Mouse (Mus musculus) ovary, postnatal 14 days (tissue): ENCODE data around the gene Robo1.

Experiments used
- DNase-seq: peaks from one replicate; pipeline ENCODE4 v3.0.0; 2022; ENCODE audit warnings: low spot score

Robo1 gene

DNA sequence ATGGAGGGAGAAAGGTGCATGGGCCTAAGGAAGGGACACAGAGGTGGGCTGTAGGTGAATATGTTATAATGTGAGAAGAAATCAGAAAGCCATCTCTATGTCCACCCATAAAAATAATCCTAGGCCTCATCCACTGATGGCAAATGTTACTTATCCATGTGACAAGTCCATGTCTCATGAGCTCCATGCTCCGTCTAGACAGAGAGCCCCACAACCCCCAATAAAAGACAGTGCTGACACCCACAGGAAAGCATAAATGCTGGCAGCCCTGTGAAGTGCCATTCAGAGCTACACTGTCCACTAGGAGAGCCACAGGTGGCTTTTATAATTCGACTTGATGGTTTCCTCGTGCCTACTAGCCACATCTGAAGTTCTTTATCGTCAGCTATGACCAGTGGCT is 694.6 kb downstream of the Robo1 start:
- no peak for DNase-seq

DNA sequence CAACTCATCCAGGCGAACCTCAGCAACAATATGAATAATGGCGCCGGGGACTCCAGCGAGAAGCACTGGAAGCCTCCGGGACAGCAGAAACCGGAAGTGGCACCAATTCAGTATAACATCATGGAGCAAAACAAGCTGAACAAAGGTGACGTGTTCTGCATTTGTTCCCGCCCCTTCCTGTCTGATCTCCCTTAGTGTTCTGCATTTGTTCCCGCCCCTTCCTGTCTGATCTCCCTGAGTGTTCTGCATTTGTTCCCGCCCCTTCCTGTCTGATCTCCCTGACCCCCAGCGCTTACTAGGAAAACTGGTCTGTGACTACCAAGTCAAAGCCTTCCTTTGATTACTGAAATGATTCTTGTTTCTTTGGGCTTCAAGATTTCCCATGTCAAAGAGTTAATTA is 696.5 kb downstream of the Robo1 start:
- no peak for DNase-seq

DNA sequence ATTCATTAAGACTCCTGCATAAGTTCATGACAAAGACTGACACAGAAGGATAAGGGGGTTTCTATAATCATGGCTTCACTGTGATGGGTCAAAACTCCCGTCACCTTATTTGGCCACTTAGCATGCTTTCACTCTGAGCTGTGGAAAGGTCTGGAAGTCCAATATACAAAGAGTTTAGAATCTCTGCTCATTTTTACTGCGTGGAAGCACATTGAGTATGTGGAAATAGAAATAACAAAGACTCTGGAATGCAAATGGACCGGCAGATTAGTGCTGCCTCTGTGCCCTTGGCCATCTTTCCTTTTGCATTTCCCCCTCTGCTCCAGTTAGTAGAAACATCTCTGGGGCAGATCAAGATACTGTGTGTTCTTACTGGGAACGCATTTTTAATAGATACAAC is 697.7 kb downstream of the Robo1 start:
- no peak for DNase-seq

DNA sequence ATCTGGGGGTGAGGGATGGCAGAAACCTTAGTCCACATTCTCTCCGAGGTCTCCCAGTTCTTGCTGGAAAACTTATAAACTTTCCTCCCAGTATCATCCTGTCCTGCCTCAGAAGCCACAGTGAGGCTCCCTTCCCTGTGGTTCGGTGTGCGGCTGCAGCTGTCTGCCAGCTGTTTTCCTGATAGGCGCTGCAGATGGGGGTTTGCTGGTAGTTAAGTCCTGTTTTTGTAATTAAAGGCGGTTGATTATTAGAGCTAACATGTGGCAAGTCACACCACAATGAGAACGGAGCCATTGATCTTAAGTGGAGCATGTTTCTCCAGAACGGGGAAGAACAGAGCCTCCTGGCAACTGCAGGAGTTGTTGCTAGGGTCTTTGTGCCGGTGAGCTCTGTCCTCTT is 699.3 kb downstream of the Robo1 start:
- no peak for DNase-seq

DNA sequence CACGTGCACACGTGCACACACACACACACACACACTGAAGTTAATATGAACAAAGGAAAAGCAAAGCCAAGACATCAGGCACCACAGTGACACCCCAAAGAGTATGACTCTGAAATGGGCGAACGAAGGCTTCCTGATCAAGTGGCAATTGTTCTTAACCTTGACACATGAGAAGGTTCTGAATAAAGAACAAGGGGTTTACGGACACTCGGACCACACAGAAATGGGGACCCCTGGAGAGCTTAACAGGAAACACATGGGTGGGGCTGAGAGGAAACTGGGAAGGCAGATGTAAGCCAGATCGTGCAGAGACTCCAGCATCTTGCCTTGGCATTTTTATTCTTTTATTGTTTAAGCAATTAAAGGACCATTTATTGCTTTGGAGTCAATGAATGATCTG is 703.2 kb downstream of the Robo1 start:
- no peak for DNase-seq

DNA sequence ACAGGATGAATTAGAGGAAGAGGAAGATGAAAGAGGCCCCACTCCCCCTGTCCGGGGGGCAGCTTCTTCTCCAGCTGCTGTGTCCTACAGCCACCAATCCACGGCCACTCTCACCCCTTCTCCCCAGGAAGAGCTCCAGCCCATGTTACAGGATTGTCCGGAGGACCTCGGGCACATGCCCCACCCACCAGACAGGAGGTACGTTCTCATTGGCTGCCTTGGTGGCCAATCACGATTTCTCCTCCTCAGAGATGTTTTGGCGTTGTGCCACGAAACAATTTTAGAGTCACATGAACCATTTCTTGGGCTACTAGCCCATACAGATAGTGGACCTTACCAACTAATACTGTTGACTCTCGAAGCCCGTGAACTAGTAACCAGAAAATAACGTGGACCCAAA is 704.8 kb downstream of the Robo1 start:
- DNase-seq, result no peak

DNA sequence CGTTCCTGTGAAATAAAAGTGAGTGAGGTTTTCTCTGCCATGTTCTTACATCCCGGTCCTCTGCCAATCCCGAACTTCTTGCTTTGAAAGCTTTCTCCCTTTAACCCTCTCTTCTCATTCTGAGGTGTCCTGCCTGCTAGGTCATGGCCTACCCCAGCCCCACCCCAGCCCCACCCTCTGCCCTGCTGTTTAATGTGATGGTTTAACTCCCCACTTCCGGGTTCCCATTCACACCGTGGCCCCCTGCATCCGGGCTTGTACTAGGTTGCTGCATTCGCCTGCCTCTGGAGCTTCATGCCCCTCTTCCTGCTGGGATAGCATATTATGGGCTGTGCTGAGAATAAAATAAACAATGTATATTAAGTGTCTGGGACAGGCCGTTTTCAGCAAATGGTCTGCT is 706.4 kb downstream of the Robo1 start:
- DNase-seq, result no peak

DNA sequence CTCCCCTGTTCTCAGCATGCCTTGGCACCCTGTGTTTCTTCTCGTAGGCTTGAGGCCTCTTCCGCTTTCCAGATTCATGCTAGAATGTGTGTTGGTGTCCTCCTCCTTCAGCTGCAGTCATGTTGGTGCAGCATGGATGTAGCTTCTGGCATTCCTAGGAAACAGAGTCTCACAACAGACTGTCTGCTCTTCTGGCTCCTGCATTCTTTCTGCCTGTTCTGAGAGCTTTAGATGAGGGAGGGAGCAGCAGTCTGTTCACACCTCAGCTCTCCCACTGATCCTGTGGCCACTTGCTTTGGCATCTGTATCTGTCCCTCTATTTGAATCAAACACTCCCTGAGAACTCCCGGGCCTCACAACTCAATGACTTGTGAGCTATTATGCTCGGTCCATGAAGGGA is 707.9 kb downstream of the Robo1 start:
- DNase-seq, result no peak

DNA sequence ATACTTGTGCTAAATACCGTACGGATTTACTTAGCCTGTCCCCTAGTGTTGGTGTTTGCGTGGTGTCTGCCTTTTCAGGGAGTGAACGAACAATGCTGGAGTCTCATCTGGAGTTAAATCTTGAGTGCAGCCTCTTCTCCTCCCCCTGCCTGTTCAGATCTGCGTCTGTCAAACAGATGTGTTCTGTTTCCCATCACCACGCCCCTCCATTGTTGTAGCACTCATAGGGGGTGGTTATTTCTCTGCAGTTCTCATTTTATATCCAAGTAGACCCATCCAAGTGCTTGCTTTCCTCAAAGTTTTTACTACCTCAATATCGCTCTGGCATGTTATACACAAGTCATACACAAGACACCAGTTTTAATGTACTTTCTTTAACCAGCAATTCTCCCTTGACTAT is 708.7 kb downstream of the Robo1 start:
- DNase-seq, result no peak

DNA sequence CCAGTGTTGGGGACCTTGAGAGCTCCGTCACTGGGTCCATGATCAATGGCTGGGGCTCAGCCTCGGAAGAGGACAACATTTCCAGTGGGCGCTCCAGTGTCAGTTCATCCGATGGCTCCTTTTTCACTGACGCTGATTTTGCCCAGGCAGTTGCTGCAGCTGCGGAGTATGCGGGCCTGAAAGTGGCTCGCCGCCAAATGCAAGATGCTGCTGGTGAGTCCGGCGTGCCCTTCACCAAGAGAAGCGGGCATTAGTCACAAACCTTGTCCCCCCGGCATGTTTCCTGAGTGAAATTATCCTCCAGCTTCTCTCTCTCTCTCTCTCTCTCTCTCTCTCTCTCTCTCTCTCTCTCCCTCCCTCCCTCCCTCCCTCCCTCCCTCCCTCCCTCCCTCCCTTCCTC is 716.2 kb downstream of the Robo1 start:
- DNase-seq, result no peak

DNA sequence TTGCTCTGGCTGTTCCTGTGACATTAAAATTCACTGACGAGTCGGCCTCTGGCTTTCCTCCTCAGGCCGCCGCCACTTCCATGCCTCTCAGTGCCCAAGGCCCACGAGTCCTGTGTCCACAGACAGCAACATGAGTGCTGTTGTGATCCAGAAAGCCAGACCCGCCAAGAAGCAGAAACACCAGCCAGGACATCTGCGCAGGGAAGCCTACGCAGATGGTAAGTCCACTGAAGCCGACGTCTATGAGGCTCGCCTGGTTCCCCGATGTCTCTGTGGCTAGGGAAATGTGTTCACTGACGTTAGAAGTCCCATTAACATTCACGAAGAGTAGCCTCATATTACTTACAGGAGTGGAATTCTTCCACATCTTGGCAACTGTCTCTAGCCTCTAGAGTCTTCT is 719.6 kb downstream of the Robo1 start:
- no peak for DNase-seq

DNA sequence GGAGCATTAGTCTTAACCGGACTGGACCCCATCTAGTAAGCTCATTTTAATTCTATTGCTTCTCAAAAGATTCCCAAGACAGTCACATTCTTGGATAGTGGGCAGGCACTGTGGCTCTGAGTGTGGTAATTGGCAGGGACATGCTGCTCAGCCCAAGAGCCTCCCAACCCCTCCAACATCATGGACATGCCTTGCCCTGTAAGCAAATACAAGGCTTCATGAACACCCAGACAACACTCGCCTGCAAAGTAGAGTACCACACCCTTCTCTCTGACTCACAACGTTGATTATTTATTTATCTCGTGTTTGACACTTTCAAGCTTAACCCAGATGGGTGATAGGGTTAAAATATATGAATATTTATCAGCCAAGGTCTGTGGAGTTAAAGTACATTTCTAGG is 722.9 kb downstream of the Robo1 start:
- no peak for DNase-seq

DNA sequence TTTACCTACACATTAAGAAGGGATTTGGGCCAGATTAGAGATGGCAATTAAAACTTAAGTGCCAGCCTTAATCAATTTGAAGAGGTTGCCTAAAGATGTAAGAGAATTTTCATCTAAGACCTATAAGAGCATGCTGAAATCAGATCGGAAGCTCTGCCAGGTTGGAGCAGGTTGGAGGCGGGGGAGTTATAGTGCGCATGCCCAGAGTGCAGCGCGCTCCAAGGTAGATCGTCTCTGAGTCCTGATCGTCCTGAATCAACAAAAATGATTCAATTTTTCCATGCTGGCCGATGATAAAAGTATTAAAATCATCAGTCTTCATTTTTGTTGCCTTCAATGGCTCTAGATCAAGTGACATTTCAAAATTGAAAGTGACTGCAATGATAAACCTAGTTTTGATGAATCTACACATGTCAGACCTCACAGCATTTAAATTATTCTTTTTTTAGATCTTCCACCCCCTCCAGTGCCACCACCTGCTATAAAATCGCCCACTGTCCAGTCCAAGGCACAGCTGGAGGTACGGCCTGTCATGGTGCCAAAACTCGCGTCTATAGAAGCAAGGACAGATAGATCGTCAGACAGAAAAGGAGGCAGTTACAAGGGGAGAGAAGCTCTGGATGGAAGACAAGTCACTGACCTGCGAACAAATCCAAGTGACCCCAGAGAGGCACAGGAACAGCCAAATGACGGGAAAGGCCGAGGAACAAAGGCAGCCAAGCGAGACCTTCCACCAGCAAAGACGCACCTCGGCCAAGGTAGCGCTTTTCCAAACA is 727.3 kb downstream of the Robo1 start:
- DNase-seq, result no peak

DNA sequence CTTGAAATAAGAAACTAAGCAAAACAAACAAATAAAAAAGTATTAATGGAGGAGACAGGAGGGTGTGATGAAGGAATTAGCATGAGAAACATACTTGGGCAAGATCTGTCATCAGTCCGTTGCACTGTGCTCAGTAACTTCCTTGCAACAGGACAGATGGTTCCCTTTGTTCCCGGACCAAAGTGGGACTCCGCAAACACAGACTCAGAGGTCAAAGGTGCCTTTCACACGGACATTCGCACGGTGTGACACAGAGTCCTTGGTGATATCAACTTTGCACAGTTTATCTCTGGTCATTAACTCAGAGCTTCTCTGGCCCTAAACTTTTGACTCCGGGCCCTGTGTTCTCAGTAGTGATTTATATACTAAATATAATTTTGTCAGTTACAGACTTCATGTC is 730.4 kb downstream of the Robo1 start:
- DNase-seq, result no peak

DNA sequence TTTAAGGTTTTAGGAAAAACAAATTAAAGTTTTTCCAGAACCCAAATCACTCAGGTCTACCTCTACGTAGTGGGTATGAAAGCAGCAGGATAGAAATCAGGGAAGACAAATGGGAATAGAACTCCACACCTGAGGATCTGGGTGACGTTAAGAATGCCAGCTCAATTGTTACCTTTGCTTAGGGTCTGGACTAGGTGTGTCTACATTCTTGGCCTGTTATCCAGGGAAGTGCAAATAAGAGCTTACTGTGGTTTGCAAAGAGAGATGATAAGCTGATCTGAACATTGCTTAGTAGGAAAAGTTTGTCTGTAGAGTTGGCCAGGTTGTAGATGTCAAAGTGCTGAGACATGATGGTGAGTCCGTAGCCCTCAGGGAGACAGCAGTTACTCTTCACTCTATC is 754.4 kb downstream of the Robo1 start:
- DNase-seq, result no peak

DNA sequence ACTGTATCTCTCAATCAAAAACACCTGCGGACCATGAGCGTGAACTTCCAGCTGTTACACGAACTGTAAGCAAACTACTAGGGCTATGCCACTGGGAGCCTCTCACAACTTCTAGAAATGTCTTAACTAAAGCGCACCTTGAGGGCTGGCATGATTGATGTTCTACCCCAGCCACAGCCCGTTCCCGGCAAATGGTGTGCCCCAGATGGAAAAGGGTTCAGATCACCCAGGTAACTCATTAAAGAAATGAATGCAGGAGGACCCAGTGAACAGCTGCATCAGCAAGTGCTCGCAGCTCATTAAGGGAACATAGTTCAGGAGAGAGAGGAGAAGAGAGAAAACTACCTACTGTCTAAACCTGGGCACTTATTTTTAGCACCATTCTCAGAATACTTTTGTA is 759.7 kb downstream of the Robo1 start:
- DNase-seq, result no peak

DNA sequence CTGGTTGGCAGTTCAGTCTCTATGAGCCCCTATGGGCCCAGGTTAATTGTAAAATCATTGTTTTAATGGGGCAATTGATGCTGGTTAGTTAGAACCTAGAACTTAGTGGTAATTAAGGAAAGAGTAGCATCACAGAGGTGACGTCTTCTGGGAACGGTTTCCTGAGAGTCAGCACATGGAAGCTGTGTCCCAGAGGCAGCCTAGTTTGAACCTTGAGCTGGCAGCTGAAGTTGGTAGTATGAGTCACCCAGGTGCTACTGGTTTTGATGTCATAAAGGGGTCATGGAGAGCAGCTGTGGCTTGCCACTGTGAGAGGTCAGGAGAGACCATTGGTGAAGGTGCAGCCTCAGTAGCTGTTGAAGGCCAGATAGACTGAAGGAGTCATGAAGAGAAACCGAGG is 763.9 kb downstream of the Robo1 start:
- no peak for DNase-seq

DNA sequence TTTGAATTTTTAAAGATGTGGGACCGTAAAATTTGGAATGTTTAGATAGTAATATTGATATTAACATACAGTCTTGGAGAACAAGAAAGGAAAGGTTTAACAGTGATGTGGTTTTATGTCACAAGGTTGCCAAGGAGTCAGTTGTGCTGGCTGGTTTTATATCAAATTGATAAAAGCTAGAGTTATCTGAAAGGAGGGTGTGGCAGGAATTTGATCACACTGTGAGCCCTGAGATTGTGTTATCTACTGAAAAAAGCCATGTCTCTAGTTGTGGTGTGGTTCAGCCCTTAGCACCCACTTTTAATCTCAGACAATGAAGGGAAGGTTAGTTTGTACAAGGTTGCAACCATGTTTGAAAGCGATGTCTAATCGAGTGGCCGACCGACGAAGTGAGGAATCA is 764.8 kb downstream of the Robo1 start:
- no peak for DNase-seq

DNA sequence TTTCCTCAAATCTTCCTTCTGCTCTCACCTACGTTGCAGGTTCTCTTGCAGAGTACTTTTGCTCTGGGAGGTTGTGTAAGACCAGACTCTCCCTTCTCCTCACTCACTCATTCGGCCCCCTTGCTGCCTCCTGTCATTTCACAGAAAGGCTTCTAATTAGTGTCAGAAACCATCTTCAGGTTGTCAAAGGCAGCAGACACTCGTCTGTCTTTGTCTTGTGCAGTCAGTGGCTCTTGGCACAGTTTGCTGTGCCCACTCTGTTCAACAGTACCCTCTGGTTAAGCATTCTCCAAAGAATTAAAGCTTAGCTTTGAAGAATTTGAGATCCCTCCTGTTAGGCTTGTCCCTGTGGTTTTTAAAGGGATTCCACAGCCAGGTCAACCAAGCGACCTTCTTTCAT is 774.3 kb downstream of the Robo1 start:
- no peak for DNase-seq

DNA sequence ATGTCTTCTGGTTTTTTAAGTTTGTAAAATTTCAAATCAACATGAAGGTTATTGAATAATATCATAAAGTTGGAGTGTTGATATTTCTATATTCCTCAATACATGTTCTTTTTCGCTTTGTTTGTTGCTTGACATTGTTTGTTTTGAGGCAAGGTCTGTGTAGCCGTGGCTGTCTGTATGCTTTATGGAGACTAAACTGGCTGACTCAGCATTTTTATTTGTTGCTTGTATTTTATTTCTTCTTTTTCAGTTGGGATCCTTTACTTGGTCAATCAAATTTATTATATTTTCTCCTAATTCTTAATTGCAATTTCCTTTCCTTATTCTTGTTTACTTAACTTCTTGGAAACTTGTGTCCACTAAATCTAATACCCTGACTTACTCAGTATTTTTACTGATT is 775.0 kb downstream of the Robo1 start:
- no peak for DNase-seq
